Mouse (Mus musculus): ENCODE measurements around the gene AL731706.2. TPM values are rescaled to one million over a fixed set of nuclear protein-coding genes. Genes with fewer than 3 reads are reported as not detected.
A peak's percentile ranks its signal among the peaks of the same experiment; 100 is the strongest.
"Not testable (repeated sequence)": the region's sequence is repeated elsewhere in the genome, so short reads cannot be mapped to it uniquely, and the experiment has no call there.

AL731706.2 gene
- total RNA-seq (2021): 10 to 100 TPM; 14.5 to 32.8 TPM
- long read RNA-seq, experiment 1: 0 reads
- long read RNA-seq, experiment 2: 0 reads

DNA sequence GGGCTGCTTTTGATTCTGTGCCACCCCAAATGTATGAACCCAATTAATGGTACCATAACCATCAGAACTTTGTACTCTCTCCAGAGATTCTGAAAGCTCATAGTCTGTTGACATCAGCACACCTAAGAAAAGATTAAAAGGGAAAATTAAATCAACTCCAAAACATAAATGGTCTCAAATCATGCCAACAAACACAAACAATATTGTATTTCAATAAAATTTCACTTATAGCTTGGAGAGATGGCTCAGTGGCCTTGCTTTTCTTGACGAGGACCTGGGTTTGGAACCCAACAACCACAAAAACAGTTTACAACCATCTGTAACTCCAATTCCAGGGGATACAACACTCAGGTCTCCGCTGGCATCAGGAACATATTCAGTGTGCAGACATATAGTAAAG is at the start of gene AL731706.2:
AL731706.2 (minus strand) TSS at position 101 of the 400 bp plus-strand sequence.
- DNase-seq: no peak
- intact Hi-C loops (cut with DNase I): loop anchor here (10.0 kb wide), 2 partner anchors 151 to 401 kb away; no protein-coding TSS in a partner anchor

DNA sequence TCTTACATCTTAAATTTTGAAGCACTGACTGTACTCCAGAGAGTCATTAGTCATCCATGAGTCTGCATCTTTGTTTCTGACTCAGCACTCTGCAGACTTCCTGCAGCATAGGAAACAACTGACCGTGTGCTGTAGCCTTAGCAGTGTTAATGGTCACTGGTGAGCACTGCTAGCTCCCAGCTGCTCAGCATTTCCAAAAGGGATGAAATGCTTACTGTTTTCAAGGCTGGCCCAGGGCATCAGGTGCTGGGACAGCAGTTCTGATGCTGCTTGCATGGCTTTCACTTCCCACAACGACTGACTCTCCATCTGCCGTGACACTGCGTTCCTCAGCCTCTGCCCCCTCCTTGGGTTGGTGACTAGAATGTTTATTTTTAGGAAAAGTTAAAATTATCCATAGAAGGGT is 35.5 kb upstream of the AL731706.2 start:
- intact Hi-C loops (cut with DNase I): no loop called here
- no peak for DNase-seq

GRCm38 (mm10) chr2:136920257-136920993 is 34.9 kb upstream of the AL731706.2 start:
- intact Hi-C loops (cut with DNase I): no loop called here
- DNase-seq: no peak

- peak in 1 of 2 experiments; percentile 15 for DNase-seq
- intact Hi-C loops (cut with DNase I): loop anchor here (5.0 to 10.0 kb wide), 3 partner anchors 63 to 1025 kb away; no protein-coding TSS in a partner anchor
Measured at GRCm38 (mm10) chr2:136919433-136919832, 34.0 kb upstream of the AL731706.2 start.

- intact Hi-C loops (cut with DNase I): loop anchor here (2.0 to 10.0 kb wide), 2 partner anchors 818 to 1030 kb away; no protein-coding TSS in a partner anchor
- DNase-seq: no peak
Measured at GRCm38 (mm10) chr2:136914334-136914902, 28.9 kb upstream of the AL731706.2 start.

GRCm38 (mm10) chr2:136913021-136913420 is 27.5 kb upstream of the AL731706.2 start:
- intact Hi-C loops (cut with DNase I): loop anchor here (10.0 kb wide), 1 partner anchor 1032 kb away; no protein-coding TSS in a partner anchor
- DNase-seq: no peak

DNA sequence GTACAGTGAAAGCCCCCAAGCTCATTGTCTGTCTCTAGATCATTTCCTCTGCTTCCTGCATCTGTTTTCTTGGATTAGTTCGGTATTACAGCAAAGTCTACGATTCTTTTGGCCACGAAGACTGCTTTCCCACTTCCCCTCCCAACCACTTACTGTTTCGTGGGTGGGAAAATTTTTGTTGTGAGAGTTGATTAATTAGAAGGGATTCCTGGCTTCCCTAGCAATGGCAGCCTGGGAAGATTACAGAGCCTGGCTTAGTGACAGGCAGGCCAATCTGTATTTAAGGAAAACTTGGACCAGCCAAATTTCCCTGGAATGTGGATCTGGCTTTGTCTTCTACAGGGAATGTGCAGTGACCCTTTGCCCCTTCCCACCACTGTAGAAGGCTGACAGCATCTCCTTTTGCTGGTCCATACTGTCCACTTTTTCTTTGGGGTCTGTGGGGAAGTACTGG is 26.5 kb upstream of the AL731706.2 start:
- no peak for DNase-seq
- intact Hi-C loops (cut with DNase I): loop anchor here (10.0 kb wide), 1 partner anchor 1033 kb away; no protein-coding TSS in a partner anchor

DNA sequence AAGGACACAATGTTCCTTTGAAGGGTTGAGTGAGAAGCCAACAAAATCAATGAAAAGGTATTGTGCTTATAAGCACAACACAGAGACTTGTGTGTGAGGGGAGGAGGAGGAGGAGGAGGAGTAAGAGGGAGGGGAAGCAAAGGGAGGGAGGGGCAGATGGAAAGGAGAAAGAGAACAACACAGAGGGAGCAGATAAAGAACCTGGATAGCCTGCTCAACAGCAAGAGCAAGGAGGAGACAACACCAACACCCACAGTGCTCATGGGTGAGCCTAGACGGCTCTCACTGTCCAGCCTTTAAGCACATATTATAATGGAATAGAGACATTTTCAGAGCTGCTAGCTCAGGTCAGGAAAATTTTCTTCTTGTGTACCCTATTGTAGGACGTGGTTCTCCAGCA is 23.8 kb upstream of the AL731706.2 start:
- intact Hi-C loops (cut with DNase I): no loop called here
- no peak for DNase-seq

DNA sequence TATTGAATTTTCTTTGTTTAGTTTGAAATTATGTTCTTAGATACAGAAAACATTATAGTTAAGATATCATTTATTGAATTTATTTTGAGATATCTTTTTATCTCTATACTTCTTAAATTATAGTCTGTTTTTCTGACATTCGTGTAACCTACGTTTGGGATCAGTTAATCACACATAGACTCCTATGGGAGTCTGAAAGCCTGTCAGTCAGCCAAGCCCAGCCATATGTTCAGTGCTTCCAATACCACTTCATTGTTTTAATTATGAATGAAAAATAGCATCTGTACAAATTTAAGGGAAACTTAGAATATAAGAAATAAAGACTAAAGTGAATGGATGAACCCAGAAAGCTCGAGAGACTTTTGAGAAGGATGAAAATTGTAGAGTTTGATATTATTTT is 23.1 kb upstream of the AL731706.2 start:
- DNase-seq: no peak
- intact Hi-C loops (cut with DNase I): no loop called here

DNA sequence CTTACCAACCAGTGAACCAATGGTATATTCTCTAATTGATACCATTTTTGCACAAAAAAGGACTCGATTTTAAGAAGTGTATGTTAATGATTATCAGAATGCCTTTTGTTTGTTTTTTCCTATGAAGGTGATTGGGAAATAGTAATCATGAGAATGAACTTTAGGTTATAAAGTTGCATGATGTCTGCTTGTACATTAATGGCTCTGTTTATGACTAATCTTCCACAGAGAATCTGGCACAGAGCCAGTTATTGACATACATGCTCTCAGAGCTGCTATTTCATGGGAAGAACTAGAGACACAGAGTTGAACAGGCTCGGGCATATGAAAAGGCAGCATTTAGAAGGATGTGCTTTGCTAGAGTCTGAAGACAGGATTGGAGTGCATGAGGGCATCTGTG is 10.7 kb upstream of the AL731706.2 start:
- no peak for DNase-seq
- intact Hi-C loops (cut with DNase I): no loop called here

- DNase-seq: no peak
- intact Hi-C loops (cut with DNase I): loop anchor here (5.0 kb wide), 1 partner anchor 218 kb away; no protein-coding TSS in a partner anchor
Measured at GRCm38 (mm10) chr2:136894494-136894893, 9.0 kb upstream of the AL731706.2 start.

- intact Hi-C loops (cut with DNase I): loop anchor here (5.0 kb wide), 1 partner anchor 220 kb away; no protein-coding TSS in a partner anchor
- DNase-seq: peak; percentile 92 to 93
Measured at GRCm38 (mm10) chr2:136891951-136892371, 6.5 kb upstream of the AL731706.2 start.

DNA sequence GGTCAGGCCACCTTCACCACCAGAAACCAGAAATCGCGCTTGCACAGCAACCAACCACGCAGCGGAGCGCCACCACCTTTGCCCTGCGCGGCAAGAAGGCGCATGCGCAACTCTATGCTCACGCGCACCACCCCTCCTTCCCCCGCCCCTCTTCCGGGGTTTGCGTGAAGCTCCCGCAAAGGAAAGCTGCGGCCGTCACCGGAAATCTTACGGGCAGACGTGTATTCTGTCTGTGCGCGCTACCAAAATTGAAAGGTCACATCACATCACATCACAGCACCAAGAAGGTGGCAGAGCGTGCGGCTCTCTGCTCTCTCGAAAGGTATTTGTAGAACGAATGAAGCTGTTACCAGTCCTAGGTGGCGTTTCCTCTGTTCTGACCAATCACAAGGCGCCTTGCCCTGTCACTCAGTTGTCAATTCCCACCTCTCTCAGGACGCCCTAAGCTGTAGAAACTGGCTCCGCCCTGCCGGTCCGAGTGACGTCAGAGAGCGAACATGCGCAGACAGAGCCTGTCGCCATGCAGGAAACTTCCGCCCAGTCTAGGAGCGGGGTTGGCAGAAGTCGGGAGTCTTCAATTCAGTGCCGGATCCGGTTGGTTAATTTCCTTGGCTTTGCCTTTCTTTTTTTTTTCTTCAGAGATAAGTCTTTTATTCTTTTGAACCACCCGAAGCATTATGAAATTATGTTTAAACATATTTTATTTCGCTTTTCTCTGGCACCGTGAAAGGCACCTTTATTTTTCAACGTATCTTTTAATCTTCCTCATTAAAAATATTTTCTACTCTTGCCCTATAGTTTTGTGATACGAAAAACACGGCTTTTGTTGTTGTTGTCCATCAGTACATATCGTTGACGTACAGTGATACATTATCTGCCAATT is 5.8 kb upstream of the AL731706.2 start, which contains the start of the genes Slx4ip, AL731706.1 and Mkks:
Slx4ip (plus strand) TSS at position 151 of the 883 bp plus-strand sequence.
AL731706.1 (minus strand) TSS at position 322 of the 883 bp plus-strand sequence.
Mkks (minus strand) TSS at position 322 of the 883 bp plus-strand sequence.
- intact Hi-C loops (cut with DNase I): loop anchor here (5.0 kb wide), 1 partner anchor 221 kb away; no protein-coding TSS in a partner anchor

GRCm38 (mm10) chr2:136890716-136891067 is 5.2 kb upstream of the AL731706.2 start:
- DNase-seq: not testable (repeated sequence)
- intact Hi-C loops (cut with DNase I): loop anchor here (5.0 kb wide), 1 partner anchor 222 kb away; no protein-coding TSS in a partner anchor

More for the DNA sequence above, 5.8 kb upstream of the AL731706.2 start, which contains the start of the genes Slx4ip, AL731706.1 and Mkks:
- peak; percentile 98 to 99 for DNase-seq

- intact Hi-C loops (cut with DNase I): loop anchor here (10.0 kb wide), 2 partner anchors 152 to 402 kb away; no protein-coding TSS in a partner anchor
- no peak for DNase-seq
Measured at GRCm38 (mm10) chr2:136886846-136887245, 1.4 kb upstream of the AL731706.2 start.

- DNase-seq: no peak
- intact Hi-C loops (cut with DNase I): no loop called here
Measured at GRCm38 (mm10) chr2:136854543-136855388, 30.7 kb downstream of the AL731706.2 start.

DNA sequence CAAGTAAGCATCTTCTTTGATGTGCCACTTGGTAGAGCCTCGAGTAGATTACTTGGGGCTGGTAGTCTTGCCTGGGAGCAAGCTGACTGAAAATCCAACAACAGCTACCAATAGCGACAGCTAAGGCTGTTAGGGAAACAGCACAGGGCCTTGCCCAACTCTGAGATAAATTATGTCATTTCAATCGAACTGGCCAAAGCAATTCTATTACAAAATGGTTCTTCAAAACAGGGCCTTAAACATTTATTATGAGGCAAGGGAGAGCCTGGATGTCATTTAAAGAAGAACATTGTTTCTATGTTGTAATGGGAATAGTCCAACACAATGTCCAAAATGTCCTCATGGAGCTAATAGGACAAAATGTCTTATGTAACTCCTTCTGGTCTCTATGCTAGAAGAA is 35.1 kb downstream of the AL731706.2 start:
- intact Hi-C loops (cut with DNase I): no loop called here
- no peak for DNase-seq

- intact Hi-C loops (cut with DNase I): no loop called here
Measured at GRCm38 (mm10) chr2:136837994-136838393, 47.5 kb downstream of the AL731706.2 start.

GRCm38 (mm10) chr2:136835882-136836281 is 49.6 kb downstream of the AL731706.2 start:
- DNase-seq: no peak
- intact Hi-C loops (cut with DNase I): no loop called here

More at GRCm38 (mm10) chr2:136837994-136838393, 47.5 kb downstream of the AL731706.2 start:
- no peak for DNase-seq

Measured in gastrocnemius, postnatal 36 days (tissue).